Mouse (Mus musculus) CD8-positive naive resting alpha-beta T cell, adult 2 months (primary cell): ENCODE results near the gene Pou2f3.

Source experiments
- DNase-seq, 2 experiments: peaks; one replicate each; pipeline ENCODE4 v3.0.0; 2022; ENCODE audit warnings: low read depth in 2 of 2, low spot score in 2 of 2

Pou2f3 gene

GRCm38 (mm10) chr9:43114833-43115232, 95.3 kb downstream of the Pou2f3 start:
- no peak for DNase-seq

- DNase-seq = no peak
Measured at GRCm38 (mm10) chr9:43110286-43110980, 99.7 kb downstream of the Pou2f3 start.

DNA sequence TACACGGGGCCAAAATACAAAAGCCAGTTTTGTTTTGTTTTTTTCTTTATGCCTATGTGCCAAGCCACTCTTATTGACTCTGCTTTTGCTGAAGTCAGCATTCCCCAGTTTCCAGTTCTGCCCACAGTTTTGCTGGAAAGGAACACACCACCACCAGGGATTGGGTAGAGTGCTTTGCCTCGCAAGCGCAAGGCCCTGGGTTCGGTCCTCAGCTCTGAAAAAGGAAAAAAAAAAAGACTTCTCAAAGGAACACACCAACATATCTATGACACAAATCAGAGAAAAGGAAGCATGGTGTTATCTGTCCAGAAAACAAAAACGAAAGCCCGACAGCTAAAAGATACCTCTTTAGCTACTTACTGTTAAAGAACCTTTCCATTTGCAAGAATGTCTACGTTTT, 101.0 kb downstream of the Pou2f3 start:
- no peak for DNase-seq

DNA sequence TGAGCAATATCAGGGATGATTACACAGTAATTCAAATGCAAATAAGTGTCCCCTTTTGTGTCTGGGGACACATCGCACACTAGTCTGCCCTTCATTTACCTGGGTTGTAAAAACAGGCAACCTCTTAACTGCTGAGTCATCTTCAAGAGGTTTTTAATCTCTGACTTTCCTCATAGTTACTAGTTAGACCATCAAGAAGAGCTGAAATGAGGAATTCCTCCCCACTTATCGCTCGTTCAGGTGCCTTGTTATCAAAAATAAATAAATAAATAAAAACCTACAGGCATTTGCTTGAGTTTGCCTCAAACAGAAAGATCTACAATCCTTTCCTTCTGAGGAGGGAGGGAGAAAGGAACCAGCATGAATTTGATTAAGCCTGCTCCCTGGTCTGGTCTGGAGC, 101.4 kb downstream of the Pou2f3 start:
- no peak for DNase-seq

DNA sequence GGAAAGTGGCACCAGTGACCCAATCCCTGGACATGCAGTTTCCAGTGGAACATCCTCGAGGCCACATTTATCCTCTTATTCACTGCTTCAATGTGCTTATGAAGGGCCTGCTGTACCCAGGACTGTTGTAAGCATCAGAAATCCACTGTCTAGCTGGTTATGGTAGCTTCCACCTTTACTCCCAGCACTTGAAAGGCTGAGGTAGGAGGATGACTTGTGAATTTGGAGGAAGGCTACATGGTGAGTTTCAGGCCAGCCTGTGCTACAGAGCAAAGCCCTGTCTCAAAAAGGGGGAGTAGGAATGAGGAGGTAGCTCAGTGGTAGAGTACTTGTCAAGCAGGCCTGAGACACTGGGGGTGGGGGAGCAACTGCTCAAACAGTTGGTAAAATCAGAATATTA, 102.1 kb downstream of the Pou2f3 start:
- no peak for DNase-seq

DNA sequence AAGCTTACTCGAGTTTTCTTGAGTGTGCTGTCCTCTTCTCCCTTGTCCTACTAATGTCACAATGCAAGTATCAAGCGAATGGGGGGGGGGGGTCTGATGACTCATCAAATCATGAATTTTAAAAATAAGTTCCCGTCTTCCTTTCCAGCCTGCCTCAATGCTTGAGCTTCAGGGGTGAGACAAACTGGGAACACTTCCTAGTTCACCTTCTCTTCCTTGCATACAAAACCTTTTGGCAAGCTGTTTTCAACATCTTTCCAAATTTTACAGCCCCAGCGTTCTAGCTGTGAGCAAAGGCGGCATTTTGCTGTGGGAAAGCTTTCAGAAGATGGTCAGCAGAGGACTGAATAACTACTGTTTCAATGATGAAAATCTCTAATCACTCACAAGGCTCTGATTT, 102.6 kb downstream of the Pou2f3 start:
- DNase-seq = no peak

GRCm38 (mm10) chr9:43107187-43107517, 103.0 kb downstream of the Pou2f3 start, which contains the start of gene Arhgef12:
Gene Arhgef12 (minus strand): TSS chr9:43107239.
- no peak for DNase-seq

DNA sequence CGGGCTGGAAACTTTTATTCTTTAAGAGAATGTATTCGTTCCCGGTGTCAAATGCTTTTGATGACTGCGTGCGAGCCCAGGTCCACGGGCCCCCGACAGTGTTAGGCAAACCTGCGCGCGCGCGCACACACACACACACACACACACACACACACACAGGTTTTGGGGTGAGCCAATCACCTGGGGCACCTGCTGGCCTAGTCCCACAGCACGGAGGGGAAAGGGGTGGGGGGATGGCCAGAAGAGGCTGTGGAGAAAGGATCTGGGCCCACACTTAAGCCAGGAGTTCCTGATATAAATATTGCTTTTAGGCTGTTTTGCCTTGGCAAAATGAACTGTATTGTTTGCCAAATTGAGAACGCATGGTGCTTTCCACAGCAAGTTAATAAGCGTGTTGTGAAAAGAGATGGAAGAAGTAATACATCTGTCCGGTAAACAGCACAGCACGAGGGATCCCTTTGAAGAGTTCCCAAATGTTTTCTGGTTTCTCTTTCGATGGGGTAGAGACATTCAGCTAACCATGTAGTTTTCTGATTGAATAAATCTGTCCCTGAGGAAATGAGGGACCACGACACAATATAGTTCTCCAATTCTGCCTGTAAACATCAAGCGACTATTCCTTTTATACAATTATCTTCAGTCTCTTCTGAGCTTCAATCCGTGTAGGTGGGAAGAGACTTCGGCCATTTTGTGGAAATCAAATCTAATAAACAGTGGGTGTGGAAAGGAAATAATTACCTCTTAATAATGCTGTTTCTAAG, 103.6 kb downstream of the Pou2f3 start:
- DNase-seq = peak in 1 of 2 experiments; percentile 27

DNA sequence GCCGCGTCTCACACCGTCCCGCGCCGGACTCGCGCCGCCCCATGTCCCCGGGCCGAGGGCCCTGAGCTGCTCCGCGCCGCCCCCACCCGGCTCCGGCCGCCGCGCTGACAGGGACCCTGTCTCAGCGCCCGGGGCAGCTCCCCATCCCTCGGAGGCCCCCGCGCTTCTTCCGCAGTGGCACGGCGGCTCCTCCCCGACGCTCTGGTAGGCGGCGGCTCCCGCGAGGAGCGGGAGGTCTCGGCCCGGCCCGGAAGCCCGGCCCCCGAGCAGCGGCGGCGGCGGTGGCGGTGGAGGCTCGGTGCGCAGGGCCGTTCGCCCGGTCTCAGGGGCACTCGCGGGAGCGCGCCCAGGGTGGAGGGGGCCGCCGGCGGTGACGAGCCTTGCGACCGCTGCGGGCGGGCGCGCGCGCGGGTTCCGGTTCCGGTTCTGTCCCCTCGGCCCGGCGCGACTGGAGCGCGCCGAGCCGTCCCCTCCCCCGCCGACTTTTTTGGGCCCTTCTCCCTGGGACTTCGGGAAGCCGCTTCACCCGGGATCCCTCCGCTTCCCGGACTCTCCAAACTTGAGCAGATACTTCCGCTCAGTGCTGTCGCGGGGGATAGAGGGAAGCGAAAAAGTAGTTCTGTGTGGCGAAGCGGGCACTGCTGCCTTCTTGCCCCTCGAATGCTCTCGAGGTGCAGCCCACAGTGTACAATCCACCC, 104.4 kb downstream of the Pou2f3 start:
- peak; percentile 43 to 45 for DNase-seq

DNA sequence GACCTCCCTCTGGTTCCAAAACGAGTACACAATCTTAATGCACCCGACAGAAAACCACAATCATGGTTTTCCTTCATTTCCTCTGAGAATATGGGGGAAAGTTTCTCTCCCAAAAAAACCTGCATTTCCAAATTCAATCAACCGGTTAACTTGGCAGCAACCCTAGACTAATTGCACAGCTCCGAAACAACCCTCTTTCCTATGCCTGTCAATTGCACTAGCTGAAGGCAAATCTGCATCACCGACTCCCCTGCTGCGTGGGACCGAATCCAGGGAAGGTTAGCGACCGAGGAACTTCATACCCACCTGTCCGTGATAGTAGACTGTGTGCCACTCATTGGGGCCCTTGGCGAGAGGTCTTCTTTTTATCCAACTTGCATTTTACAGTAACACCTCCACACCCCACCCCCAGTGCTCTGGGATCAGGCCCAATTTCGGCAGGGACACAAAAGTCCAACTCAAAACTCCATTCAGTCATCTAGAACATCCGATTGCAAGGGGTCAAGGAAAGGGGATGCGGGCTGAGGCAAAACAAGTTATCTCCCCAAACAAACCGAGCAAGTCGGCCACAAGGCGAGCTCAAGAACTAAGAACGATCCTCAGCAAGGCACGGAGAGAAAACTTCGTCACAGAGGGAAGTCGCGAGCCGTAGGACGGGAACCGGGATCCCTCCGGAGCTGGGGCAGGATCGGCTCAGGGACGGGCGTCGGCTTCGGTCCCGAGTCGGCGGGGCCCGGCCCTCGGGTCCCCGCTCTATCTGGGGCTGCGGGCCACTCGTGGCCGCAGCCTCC, 105.1 kb downstream of the Pou2f3 start:
- peak; percentile 12 to 13 for DNase-seq

DNA sequence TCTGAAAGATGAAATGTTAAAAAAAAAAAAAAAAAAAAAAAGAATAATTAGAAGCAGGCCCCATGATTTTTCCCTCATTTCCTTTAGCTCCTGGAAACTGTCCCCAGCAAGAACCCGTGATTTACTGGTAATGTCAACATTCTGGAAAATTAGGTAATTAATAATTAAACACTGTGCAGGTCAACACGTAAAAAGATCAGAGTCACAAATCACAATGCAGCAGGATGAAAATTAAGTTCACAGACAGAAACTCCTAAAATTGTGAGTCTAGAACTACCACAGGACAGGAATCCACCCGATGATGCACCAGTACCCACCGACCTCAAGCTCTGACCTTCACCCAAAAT, 105.7 kb downstream of the Pou2f3 start:
- DNase-seq = no peak

DNA sequence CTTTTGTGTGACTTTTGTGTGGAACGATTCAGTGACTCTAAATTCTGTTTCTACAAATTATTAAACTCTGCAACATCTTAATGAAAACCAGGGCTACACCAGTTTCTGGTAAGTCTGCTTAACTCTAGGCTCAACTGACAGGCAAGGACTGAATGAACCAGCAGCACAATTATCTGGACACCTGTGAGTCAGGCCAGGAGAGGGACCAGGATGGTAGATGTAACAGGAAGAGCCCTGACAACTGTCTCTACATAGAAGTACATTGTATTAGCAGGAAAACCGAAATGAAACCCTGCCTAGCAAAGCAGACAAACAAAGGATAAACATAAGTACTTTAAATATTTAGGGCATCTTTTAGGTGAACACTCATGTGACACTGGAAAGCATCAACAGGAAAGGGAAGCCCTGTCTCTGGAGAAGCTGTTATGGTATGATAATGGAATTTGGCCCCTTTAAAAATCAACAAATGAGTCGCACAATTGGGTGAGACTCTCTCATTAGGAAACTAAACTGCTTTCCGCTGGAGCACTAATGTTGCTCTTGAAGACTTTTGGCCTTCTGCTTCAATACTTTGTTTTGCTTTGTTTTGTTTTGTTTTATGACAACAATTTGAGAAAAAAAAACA, 106.4 kb downstream of the Pou2f3 start:
- no peak for DNase-seq

- no peak for DNase-seq
Measured at GRCm38 (mm10) chr9:43102931-43103330, 107.2 kb downstream of the Pou2f3 start.

- no peak for DNase-seq
Measured at GRCm38 (mm10) chr9:43101936-43102595, 108.1 kb downstream of the Pou2f3 start.

DNA sequence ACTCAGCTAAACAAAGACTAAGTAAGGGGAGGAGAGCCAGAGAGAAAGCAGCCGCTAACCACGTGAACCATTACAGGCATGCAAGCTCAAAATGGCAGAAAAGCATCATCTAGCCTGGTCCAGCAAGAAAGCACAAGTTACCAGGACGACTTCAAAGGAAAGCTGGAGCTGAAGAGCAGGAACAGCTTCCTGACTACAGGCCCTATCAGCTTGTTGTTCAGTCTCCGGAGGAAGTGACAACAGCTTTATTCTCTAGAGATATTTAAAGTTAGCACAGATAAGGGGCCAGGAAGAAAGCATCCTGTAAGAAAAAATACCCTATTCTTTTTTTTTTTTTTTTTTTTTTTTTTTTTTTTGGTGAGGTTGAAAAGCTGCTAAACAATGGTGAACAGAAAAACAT, 111.2 kb downstream of the Pou2f3 start:
- DNase-seq = no peak

DNA sequence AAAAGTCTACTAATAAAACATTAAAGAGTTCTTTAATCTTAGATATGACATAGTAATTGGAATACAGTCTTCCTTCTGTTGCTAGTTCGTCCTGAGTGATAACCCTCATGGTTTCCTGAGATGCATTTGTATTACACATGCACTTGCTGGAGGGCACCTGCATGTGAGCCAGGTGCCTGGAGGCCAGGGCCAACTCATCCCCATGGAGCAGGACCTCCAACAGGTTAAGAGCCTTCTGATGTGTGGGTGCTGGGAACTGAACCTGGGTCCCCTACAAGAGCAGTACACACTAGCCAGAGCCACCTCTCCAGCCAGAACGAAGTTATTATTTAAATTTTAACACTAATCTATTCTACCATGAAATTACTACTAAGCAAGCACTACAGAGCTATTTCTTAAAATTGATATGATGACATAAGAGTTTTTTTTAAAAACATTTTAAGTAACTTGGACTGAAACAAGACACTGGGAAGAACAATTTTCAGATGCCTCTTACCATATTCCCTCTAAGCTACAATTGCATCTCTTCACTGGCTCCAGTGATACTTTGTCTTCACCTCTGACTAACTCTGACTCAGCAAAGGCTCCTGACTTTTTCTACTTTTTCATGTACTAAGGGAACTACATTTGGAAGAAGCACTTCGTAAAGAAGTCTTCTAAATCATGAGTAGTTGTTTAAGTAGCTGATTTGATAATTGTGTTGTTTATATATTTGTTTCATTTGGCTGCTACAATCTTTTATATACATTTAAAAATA, 112.2 kb downstream of the Pou2f3 start:
- DNase-seq = no peak

DNA sequence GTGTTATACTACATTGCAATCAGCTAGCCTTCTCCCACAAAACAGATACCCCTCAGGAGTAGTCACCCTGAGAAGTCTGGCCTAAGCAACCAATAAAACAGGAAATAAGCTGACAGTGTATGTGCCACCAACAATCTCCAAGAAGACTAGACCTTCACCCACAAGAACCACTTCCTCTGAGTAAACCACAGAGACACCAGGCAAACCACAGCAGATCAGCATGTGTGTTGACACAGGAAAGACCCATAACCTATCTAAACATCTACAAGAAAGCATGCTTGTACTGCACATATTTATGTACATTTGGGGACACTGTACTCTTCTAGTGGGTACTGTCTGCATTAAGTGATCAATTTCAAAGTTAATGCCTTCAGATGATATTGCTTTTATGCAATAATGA, 113.8 kb downstream of the Pou2f3 start:
- DNase-seq = peak; percentile 46 to 69

DNA sequence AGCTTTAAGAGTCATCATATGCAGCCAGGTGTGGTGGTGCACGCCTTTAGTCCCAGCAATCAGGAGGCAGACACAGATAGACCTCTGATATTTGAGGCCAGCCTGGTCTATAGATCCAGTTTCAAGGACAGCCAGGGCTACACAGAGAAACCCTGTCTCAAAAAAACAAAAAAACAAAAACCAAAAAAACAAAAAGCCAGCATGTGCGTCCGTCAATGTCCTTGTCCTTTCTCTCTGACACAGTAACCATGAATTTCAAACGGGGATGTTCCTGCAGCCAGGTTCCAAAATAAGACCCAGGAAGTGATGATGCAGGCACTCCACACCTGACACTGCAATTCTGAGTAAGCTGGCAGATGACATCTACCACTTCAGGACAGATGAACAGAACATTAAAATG, 115.3 kb downstream of the Pou2f3 start:
- no peak for DNase-seq

DNA sequence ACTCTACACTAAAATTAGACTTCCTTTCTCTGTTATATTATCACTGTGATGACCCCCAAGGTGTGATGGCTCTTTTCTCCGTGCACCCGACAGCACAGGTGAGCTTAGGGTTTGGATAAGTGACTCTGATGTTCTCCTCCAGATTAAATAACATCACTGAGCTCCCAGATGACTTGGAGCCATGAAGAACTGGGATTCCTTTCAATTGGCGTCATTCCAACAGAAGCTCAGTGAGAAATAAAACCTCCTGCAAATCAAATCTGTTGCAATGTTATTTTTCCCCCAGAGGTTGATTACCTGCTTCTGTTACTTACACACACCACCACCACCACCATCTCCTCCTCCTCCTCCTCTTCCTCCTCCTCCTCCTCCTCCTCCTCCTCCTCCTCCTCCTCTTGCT, 116.4 kb downstream of the Pou2f3 start:
- no peak for DNase-seq
